Mouse (Mus musculus) thymus, adult 2 months (tissue): ENCODE measurements around the gene Nr4a3. TPM values are rescaled to one million over a fixed set of nuclear protein-coding genes. Genes with fewer than 3 reads are reported as not detected.

ENCODE experiments used
- DNase-seq: peaks from one replicate; pipeline ENCODE4 v3.0.0; 2021
- H3K27ac ChIP-seq: fragments of 200-500 bp; 2 replicates; pipeline ENCODE4 v1.5.1; 2012; ENCODE audit warnings: low read length, control low read depth; ENCODE audit not compliant: control insufficient read depth, insufficient read depth
- H3K27me3 ChIP-seq: fragments of 200-500 bp; 2 replicates; pipeline ENCODE4 v1.6.1; 2012; ENCODE audit warnings: mild to moderate bottlenecking, low read length, moderate library complexity, mixed read lengths; ENCODE audit not compliant: control insufficient read depth, insufficient read depth
- H3K36me3 ChIP-seq: fragments of 200-500 bp; 2 replicates; pipeline ENCODE4 v1.6.1; 2012; ENCODE audit warnings: mild to moderate bottlenecking, low read length, moderate library complexity; ENCODE audit not compliant: control insufficient read depth, insufficient read depth
- H3K4me1 ChIP-seq: fragments of 200-500 bp; replicated peaks from 2 replicates; pipeline ENCODE4 v1.6.1; 2012; ENCODE audit warnings: low read length; ENCODE audit not compliant: control insufficient read depth, insufficient read depth
- H3K4me3 ChIP-seq: fragments of 200-500 bp; 2 replicates; pipeline ENCODE4 v1.5.1; 2012; ENCODE audit warnings: mild to moderate bottlenecking, low read length, control low read depth, moderate library complexity; ENCODE audit not compliant: control insufficient read depth, insufficient read depth
- CTCF ChIP-seq: fragments of 200-500 bp; IDR thresholded peaks from 2 replicates; pipeline ENCODE4 v1.5.1; 2012; ENCODE audit warnings: mild to moderate bottlenecking, control low read depth, low read length, moderate library complexity, borderline replicate concordance; ENCODE audit not compliant: control insufficient read depth, poor library complexity, insufficient read depth; ENCODE audit errors: extremely low read depth
- POLR2A ChIP-seq: fragments of 200-500 bp; IDR thresholded peaks from 2 replicates; pipeline ENCODE4 v1.6.1; 2012; ENCODE audit warnings: mild to moderate bottlenecking, low read length, control low read depth, moderate library complexity; ENCODE audit not compliant: control insufficient read depth, poor library complexity, insufficient read depth; ENCODE audit errors: extremely low read depth
- WGBS: fragments of 180-500 bp; shearing (Covaris S2); methylation state at CpG from one replicate; pipeline ENCODE4 v1.1.7; 2018; 5-methylcytosine and 5-hydroxymethylcytosine counted together
- polyA plus RNA-seq: library from polyadenylated mRNA; depleted of rRNA; stranded (reverse); fragments of >200 nt; gene quantifications from 2 replicates; pipeline ENCODE4 v1.2.3, GENCODE M21; 2012

The Nr4a3 gene
- polyA plus RNA-seq, 1 experiment = 39.7 TPM

DNA sequence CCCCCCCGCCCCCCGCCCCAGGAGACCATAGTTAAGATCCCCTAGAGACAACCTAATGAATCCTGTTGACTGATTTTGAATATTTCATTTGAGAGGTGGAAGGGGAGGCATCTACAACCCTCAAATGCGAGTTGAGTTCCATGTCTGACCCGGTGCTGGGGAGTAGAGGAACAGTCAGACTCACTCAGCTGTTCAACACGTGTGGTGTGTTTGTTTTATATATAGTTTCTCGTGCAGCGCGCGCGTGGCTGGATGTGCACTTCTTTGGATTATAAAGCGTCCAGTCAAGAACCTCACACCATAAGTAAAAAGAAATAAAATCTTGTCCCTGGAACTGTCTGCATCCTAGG, 837 bp upstream of the Nr4a3 start:
- Histone ChIP-seq H3K27me3 (peaks cover 31% of the 10 kb centered on the region), H3K4me3 (peak overlapping the region; percentile 51), H3K36me3 (no peaks in the 10 kb centered on the region), H3K4me1 (peaks cover 35% of the 10 kb centered on the region), H3K27ac (peak overlapping the region; percentile 18; the same call in 1 of the 2 replicates)
- DNase-seq = no peak
- TF ChIP-seq CTCF (no peak), POLR2A (no peak)
- under 1% methylated on average over 11 of the region's 11 CpGs for WGBS

DNA sequence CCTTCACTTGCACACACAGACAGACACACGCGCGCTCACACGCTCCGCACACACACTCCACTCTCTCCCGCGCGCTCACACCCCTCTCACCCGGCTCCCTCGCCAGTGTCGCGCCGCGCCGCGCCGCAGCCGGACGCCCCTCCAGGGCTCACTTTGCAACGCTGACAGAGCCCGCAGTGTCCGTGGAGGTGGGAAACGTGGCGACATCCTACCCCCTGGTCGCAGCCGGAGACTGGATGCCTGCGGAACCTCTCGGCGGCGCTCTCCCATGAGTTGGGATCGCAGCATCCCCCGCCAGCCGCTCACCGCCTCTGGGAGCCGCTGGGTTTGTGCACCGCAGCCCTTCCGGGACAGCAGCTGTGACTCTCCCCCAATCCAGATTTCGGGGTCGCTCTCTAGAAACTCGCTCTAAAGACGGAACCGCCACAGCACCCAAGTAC, 348 bp downstream of the Nr4a3 start:
- TF ChIP-seq POLR2A (no peak), CTCF (no peak)

DNA sequence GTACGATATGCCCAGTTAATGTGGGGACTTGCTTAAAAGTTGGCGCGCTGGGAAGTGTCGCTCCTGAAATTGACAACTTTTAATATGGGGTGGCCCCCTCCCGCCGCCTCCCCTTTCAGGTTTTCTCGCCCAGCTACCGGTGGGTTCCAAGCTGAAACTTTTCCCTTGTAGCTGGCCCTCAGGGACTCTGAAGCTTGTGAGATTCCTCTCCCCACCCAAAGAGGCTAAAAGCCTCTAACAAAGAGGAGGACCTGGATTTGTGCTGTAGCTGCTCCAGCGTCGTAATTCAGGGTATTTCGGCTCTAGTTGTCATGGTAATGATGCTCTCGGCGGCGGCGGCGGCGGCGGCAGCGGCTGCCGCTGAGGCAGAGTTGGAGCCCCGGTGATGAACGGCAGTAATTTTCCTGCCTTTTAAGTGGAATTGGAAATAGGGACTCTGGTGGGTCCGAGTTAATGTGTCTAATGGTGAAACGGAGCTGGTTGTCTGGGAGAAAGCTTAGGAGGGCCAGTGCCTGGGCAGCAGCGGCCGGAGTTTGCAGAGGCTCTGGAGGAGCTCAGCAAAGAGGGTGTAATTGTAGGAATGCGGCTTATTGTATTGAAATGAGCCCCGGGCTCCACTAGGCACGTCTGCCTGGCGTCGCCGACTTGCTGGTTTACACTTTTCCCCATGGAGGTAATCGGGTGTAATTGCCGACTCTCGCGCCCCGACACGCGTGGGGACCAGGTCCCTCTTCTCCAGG, 938 bp downstream of the Nr4a3 start:
- peaks cover 32% of the 10 kb centered on the region for H3K4me1 ChIP-seq
- no peak overlapping the region for H3K27ac ChIP-seq
- TF ChIP-seq CTCF (no peak), POLR2A (no peak)
- 1% methylated on average over 39 of the region's 39 CpGs for whole genome bisulfite sequencing
- H3K4me3 ChIP-seq = peak overlapping the region; percentile 51
- peaks cover 34% of the 10 kb centered on the region for H3K27me3 ChIP-seq
- peak; percentile 38 for DNase-seq
- H3K36me3 ChIP-seq = no peaks in the 10 kb centered on the region

More for the DNA sequence above, 348 bp downstream of the Nr4a3 start:
- Histone ChIP-seq H3K4me3 (peak overlapping the region; percentile 51), H3K27me3 (peaks cover 33% of the 10 kb centered on the region), H3K36me3 (no peaks in the 10 kb centered on the region), H3K4me1 (peaks cover 32% of the 10 kb centered on the region), H3K27ac (no peak overlapping the region)
- WGBS = under 1% methylated on average over 41 of the region's 42 CpGs
- peak; percentile 57 for DNase-seq

DNA sequence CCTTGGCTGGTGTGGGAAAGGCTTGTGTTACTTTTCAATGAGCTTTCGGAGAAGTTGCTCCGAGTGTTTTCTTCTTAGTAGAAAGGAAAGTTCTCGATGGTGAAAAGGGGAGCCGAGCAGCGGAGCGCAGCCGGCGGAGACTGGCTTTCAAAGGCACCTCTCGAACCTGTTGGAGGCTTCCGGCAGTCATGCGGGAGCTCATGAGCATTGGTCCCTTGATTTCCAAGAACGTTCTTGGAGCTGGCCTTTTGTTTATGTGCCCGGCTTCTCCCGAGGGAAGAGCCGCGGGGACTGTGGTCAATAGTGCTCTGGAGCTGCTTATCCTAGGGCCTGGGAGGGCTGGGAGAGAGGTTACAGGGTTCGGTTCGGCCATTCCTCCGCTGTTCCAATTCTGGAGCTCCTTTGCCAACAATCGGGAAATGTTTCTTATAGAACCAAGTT, 1.5 kb downstream of the Nr4a3 start:
- no peaks in the 10 kb centered on the region for H3K36me3 ChIP-seq
- peaks cover 40% of the 10 kb centered on the region for H3K27me3 ChIP-seq
- DNase-seq = peak; percentile 21
- H3K27ac ChIP-seq = no peak overlapping the region
- peak overlapping the region; percentile 51 for H3K4me3 ChIP-seq
- under 1% methylated on average over 20 of the region's 20 CpGs for WGBS
- TF ChIP-seq POLR2A (no peak), CTCF (no peak)
- H3K4me1 ChIP-seq = peaks cover 32% of the 10 kb centered on the region

DNA sequence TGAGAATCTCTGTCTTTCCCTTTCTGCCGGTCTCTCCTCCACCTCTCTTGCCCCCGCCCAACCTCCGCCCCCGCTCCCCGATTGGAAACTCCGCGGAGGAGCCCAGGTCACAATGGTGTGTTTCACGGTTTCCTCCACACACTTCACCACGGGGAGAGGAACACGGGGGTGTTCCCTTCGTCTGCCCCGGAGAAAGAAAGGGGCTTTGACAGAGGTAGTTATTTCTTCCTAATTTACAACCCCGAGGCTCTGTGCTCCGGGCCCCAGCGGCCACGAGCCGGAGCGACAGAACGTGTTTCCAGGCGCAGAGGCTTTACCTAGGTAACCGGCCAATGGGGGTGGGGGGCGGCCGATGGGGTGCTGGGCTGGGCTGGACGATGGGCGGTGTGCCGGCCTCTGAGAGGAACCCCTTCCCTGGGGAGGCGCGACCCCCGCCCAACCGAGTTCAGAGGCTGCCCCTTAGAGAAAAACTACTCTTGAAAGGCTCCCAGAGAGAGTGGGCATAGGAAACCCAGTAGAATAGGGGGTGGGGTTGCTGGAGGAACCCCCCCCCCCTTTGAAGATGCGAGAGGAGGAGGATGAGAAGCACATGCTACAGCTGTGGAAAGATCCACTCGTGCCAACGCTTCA, 2.3 kb downstream of the Nr4a3 start:
- 2% methylated on average over 33 of the region's 33 CpGs for WGBS
- Histone ChIP-seq H3K27ac (no peak overlapping the region), H3K36me3 (no peaks in the 10 kb centered on the region), H3K4me1 (peaks cover 34% of the 10 kb centered on the region), H3K27me3 (peaks cover 47% of the 10 kb centered on the region), H3K4me3 (peak overlapping the region; percentile 29)
- TF ChIP-seq CTCF (no peak), POLR2A (no peak)
- peak; percentile 52 for DNase-seq

DNA sequence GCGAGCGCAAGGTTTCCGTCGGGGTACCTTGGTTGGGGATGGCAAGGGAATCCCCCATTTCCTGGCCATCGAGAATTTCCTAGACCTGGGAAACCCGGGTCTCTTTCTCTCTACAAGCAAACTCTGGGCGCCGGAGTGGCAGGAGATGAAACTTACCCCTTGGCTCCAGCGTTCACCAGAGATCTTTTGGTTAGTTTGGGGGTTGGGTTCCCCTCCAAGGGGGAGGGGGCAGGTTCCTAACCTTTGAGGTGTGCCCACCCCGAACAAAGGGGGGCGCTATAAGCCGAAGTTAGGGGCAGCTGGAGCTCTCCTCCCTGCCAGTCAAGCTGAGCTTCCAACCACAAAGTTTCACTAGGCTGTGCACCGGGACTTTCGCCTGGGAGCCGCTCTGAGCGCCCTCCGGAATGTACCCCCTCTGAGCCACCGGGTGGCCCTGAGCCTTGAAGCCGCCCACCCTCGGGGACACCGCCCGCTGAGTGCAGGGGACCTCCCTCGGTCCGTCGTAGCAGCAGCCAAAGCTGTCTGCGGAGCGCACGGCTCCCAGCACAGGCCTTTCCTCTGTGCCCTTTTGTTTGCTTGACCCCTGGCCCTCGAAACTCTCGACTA, 2.9 kb downstream of the Nr4a3 start:
- peak overlapping the region; percentile 29 for H3K4me3 ChIP-seq
- TF ChIP-seq POLR2A (no peak), CTCF (no peak)
- WGBS = 3% methylated on average over 30 of the region's 30 CpGs
- no peak overlapping the region for H3K27ac ChIP-seq
- peak; percentile 43 for DNase-seq
- H3K4me1 ChIP-seq = peaks cover 34% of the 10 kb centered on the region
- peaks cover 48% of the 10 kb centered on the region for H3K27me3 ChIP-seq
- no peaks in the 10 kb centered on the region for H3K36me3 ChIP-seq
